Mouse (Mus musculus) layer of hippocampus, adult 8-10 months (tissue): Measurements from ENCODE around the gene Brpf3. TPM values are rescaled to one million over a fixed set of nuclear protein-coding genes. Genes with fewer than 3 reads are reported as not detected.
A peak's percentile ranks its signal among the peaks of the same experiment; 100 is the strongest.
"Not testable (repeated sequence)": the region's sequence is repeated elsewhere in the genome, so short reads cannot be mapped to it uniquely, and the experiment has no call there.

Experiments
- DNase-seq, 2 experiments: peaks; one replicate each; pipeline ENCODE4 v3.0.0; 2022; ENCODE audit warnings: low spot score in 2 of 2
- total RNA-seq, 4 experiments: library from RNA; stranded (reverse); gene quantifications; 2 replicates each; pipeline ENCODE4 v1.2.4; 2022

Gene Brpf3
- total RNA-seq, 4 experiments from 2014 or later: 39.8 to 56.2 (median 50.5) TPM

GRCm38 (mm10) chr17:28827665-28828231 lies 26.9 kb downstream of the Brpf3 start:
- DNase-seq: no peak

DNA sequence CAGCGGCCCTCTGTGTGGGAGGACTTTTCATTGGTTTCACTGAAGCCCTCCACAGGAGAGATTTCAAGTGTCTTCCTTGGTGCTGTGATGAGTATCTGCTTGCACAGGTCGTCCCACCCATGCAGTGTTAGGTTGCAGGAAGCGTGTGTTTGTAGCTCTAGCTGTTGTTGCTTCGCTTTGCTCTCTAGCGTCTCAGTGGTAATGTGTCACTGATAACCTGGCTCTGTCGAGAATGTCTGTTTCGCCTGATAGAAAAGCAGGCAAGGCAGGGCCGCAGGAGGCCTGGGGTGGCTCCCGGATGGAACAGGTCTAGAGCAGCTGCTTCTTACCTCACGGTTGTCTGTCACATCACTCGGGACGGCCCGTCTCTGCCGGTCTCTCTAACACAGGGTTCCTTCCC lies 28.2 kb downstream of the Brpf3 start:
- DNase-seq: no peak

GRCm38 (mm10) chr17:28831065-28831464 lies 30.2 kb downstream of the Brpf3 start:
- DNase-seq: no peak

DNA sequence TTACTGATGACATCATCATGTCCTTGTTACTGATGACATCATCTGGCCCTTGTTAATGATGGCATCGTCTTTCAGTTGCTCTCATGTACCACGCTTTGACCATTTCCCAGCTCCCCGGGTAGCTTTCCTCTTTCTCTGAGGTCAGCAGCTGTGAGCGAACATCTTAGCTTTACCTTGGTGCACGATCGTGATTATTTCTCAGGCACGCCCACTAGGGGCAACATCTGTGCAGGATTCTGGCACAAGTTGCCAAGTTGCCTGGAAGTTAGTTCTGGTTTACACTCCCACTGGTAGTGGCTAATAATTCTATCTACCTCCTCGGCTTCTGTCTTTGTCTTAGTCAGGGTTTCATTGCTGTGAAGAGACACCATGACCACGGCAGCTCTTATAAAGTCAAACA lies 31.1 kb downstream of the Brpf3 start:
- no peak for DNase-seq

DNA sequence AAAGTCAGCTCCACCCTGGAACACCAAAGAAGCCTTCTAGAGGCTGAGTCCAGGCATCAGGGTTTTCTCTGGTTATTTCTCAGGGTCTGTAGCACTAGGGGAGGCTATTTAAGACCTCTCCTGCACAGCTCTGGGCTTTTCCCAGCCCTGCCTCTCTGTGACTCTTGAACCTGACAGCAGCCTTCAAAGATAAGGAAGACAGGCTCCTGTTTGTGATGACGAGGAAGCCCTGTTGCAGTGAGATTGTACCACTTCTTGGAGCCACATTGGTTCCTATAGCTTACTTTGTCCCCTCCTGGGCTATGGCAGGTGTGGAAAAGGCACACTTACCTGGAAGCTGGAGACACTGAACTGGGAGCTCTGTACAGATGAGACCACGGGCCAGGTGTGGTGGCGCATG lies 32.0 kb downstream of the Brpf3 start:
- no peak for DNase-seq

GRCm38 (mm10) chr17:28834676-28835075 lies 33.8 kb downstream of the Brpf3 start:
- no peak for DNase-seq

GRCm38 (mm10) chr17:28837840-28838239 lies 37.0 kb downstream of the Brpf3 start:
- DNase-seq: no peak

GRCm38 (mm10) chr17:28841947-28842346 lies 41.1 kb downstream of the Brpf3 start:
- not testable (repeated sequence) for DNase-seq

DNA sequence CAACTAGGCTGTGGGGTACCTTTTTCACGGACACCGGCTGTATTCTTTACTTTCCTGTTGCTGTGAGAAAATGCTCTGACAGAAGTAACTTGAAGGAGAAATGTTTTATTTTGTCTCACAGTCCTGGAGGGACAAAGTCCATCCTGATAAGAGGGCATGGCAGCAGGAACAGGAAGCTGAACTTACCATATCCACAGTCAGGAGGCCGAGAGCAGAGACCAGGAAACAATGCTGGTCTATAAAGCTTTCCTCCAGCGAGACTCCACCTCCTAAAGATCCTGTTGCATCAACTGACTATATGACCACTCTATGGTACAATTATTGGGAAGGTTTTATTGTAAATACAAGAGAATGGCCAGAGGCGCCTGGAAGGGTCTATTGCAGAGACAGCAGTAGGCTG lies 42.8 kb downstream of the Brpf3 start:
- no peak for DNase-seq

DNA sequence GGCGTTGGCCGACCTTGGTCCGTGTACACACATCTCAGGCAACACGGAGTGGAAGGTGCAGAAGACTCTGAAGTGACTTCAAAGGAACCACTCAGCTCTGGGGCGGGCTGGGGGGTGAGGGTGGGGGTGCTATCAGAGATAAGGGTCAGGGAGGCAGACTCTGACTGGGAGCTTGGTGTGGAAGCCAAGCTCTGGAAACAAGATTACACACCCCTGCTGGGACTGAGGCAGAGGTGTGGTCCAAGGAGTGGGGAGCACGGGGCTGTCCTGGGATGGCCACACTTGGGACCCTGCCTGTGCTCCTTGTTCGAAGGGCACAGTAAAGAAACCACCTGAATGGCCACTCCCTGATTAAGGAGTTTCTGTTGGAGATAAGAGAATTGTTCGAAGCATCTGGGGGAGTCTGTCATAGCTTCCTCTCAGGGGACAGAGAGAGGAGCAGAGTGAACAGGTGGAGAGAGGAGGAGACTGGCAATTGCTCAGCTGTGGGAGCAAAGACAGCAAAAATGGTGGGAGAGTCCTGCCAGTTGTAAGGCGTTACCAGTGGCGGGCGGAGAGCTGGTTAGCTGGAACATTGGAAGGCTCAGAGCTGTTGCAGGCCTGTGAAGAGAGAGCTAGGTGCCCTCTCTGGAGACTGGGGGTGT lies 46.2 kb downstream of the Brpf3 start:
- DNase-seq: peak in 1 of 2 experiments; percentile 27

GRCm38 (mm10) chr17:28850511-28850910 lies 49.6 kb downstream of the Brpf3 start:
- no peak for DNase-seq

GRCm38 (mm10) chr17:28854377-28854776 lies 53.5 kb downstream of the Brpf3 start:
- DNase-seq: no peak

- DNase-seq: no peak
These were observed 54.4 kb downstream of the Brpf3 start for GRCm38 (mm10) chr17:28855166-28855885.

DNA sequence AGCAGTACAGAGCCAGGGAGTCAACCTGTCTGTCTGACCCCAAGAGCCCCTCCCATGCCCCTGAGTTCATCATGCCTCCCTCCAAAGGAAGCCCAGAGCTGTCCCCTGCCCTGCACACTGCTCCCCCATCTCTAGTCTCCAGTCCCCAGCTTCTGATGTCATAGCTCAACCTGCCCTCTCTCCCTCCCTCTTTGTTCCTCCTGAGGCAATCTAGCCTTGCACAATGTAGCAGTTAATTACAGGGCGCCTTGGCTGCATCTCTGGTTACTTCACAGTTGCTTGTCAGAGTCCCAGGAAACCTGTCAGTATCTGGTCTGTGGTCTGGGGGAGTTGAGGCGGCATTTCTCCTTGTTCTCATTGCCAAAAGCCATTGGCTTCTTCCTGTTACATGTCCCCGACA lies 55.1 kb downstream of the Brpf3 start:
- DNase-seq: no peak

DNA sequence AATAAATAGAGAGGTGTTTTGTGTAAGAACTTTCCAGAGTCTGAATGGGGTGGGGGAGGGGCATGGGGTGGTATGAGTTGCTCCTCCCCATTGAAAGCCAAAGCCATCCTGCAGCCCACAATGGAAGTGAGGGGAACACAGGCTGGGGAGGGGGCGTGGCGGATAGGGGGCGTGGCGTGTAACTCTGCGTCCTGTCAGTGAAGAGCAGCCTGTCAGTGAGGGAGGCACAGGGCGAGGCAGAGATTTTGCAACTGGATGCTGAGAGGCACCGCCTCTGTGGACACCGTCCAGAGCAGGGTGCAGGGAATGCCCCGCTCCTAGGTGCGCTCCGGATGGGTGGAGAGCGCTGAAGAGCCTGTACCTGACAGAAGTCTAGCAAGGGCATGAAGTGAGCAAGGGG lies 57.3 kb downstream of the Brpf3 start, which contains the start of gene Pnpla1:
Gene Pnpla1, plus strand, starts transcription at position 207 of the 400 bp plus-strand sequence.
- DNase-seq: no peak

DNA sequence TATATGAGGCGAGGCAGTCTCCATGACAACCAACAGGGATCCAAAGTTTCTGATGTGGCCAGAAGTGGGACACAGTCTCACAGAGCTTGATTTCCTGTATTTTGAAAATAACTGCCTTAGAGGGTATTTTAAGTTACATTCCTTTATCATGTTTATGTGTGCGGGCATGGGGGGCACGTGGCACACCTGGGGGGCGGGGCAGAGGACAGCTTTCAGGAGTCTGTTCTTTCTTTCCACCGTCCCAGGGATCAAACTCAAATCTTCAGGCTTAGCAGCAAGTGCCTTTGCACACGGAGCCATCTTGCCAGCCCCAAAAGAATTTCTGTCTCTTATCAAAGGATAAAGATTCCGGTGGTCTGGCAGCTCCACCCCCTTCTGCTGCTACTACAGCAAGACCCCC lies 63.0 kb downstream of the Brpf3 start:
- no peak for DNase-seq

DNA sequence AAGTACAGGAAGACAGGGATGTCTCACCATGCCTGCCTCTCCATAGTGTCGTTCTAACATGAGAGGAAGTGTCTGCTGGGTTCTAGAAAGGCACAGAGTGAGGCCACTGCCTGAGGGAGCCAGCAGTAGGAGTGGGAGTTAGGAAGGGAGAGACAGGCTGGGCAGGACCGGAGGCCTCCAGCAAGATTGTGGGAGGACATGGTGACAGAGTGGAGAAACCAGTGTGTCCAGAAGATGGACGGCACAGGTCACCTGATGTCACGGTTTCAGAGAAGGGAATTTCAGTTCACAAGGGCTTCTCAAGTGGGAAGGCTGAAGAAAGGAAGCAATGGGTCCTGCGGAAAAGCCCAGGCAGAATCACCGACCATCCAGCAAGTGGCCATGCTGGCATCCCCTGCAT lies 63.6 kb downstream of the Brpf3 start:
- DNase-seq: no peak

DNA sequence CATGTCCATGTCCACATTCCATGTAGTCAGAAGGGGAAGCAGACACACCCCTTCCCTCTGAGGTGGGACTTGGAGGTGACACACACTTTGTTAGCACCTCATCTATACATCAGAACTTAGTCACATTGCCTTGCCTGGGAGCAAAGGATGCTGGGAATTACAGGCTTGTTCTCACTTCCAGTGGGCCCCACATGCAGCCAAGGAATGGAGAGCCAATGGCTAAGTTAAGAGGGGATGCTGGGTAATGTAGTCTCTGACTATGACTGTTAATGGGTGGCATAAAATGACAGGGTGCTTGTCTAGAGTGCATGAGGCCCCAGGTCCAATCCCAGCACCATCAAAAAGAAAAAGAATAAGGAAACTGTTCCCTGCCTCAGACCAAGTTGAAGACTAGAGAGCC lies 66.0 kb downstream of the Brpf3 start:
- DNase-seq: no peak

GRCm38 (mm10) chr17:28867381-28867780 lies 66.5 kb downstream of the Brpf3 start:
- no peak for DNase-seq

DNA sequence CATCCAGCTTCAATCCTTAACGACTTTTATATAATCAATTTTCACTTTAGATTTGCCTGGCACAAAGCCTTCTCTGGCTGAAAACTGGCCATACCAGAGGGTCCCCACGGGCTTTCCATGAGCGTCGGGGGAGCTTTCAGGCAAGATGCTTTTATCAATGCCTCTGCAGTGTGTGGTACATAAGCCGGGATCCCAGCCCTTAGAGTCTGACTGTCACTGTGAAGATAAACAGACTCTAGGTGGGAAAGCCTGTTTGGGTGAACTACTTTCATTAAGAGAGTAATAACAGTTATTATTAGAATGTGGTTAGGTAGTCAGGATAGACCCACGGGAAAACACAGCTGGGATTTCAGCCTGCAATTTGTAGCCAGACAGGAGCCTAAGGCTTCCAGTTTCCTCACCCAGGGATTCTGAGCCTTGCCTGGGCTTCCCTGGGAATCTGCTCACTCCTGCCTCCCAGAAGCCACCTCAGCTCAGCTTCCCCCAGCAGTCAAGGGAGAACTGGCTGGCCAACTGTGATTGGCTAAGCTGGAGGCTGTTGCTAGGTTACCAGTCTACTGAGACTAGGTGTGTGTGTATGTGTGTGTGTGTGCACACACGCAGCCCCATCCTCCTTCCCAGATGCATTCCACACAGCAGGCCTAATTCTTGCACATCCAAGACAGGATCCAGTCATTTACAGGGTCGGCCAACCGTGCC lies 68.7 kb downstream of the Brpf3 start:
- peak; percentile 75 to 77 for DNase-seq

- DNase-seq: no peak
These were observed 69.5 kb downstream of the Brpf3 start for GRCm38 (mm10) chr17:28870435-28870834.

DNA sequence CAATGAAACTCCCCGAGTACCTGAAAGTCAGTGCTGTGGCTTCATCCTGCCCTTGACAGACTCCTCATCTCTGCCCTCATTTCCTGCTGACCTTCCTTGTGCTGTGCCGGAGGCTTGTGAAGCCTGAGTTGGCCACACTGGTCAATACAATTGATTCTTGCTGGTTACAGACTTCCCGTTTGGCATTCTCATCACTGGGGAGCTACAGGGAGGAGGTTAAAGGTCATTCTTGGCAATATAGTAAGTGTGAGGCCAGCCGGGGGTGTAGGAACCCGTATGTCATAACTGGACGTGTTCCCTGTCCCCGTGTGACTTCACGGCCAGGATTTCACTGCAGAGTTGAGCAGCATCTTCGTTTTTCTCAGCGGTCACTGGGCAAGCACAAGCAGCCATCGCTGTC lies 70.9 kb downstream of the Brpf3 start:
- DNase-seq: no peak
